Mouse (Mus musculus) small intestine, adult 2 months (tissue): ENCODE data around the gene Pepd.

Source experiments
- CTCF ChIP-seq: fragments of 200-500 bp; IDR thresholded peaks from 2 replicates; pipeline ENCODE4 v1.5.1; 2012; ENCODE audit warnings: low read depth, mild to moderate bottlenecking, control low read depth, inconsistent platforms, low read length, moderate library complexity, mixed read lengths; ENCODE audit not compliant: insufficient replicate concordance, insufficient read length; ENCODE audit errors: extremely low read depth
- POLR2A ChIP-seq: fragments of 200-500 bp; IDR thresholded peaks from 2 replicates; pipeline ENCODE4 v1.6.1; 2012; ENCODE audit warnings: low read depth, mild to moderate bottlenecking, control low read depth, inconsistent platforms, low read length, moderate library complexity

DNA sequence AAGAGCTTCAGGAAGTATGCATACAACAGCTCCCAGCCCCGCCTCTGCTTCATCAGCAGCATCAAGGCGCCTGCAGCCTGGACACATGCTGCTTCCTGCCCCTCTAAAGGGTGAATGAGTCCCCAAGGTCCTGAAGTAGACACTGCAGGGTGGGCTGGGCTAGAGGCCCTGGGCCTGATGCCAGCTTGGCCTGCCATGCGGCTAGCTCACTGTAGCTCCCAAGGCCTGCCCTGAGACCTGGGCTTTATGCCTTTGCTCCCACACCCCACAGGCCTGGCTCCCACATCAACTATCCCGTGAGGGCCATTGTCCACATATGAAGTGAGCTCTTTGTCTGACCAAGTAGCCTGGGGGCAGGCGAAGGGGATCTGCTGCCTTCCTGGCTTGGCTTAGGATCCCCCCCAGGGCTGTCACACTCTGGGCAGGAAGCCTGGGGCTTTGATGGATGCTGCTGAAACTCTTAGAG, 124.1 kb downstream of the Pepd start:
- no peak for TF ChIP-seq CTCF
- no peak for TF ChIP-seq POLR2A
